Mouse (Mus musculus) layer of hippocampus, adult 6 months (tissue): ENCODE measurements around the gene Trim16. TPM values are rescaled to one million over a fixed set of nuclear protein-coding genes. Genes with fewer than 3 reads are reported as not detected.

Experiments
- long read RNA-seq, 2 experiments: library from polyadenylated mRNA; unstranded; transcript quantifications; one replicate each; pipeline ENCODE4 v2.0.0; 2019 to 2020
- polyA plus RNA-seq: library from polyadenylated mRNA; unstranded; fragments of <200 nt; fragmentation: Nextera tagmentation; gene quantifications from 2 replicates; pipeline ENCODE4 v1.2.3, GENCODE M21; 2021

Gene Trim16
- 0.79 and 0.89 TPM in 2 replicates for polyA plus RNA-seq
- long read RNA-seq, experiment 1, partial matches to known transcripts, result 0 of 2 reads
- long read RNA-seq, experiment 1, other reads (novel, unspliced or antisense), result 0 of 2 reads
- long read RNA-seq, experiment 2, transcript Trim16-201 (6 exons, 3,906 nt), result major isoform, 7 of 8 reads
- long read RNA-seq, experiment 2, partial matches to known transcripts, result 0 of 8 reads
- long read RNA-seq, experiment 2, other reads (novel, unspliced or antisense), result 1 of 8 reads

GRCm38 (mm10) chr11:62820059-62820541 is at the start of gene Trim16:
TSS of gene Trim16 (plus strand) at chr11:62820231.

GRCm38 (mm10) chr11:62788935-62789616 is 31.0 kb upstream of the Trim16 start, which contains the start of gene Zfp286:
TSS of gene Zfp286 (minus strand) at chr11:62789462.

GRCm38 (mm10) chr11:62846961-62847654 is 27.1 kb downstream of the Trim16 start, which contains the start of gene Fbxw10:
TSS of gene Fbxw10 (plus strand) at chr11:62847069.

GRCm38 (mm10) chr11:62879220-62880048 is 59.4 kb downstream of the Trim16 start, which contains the start of gene Tvp23b:
TSS of gene Tvp23b (plus strand) at chr11:62879455.

Other genes with a start within 250 kb of the Trim16 start
- 9.5 and 10.0 TPM in 2 replicates for gene Trpv2, start 245.7 kb upstream of the Trim16 start, polyA plus RNA-seq
- gene Lrrc75a, start 171.7 kb upstream of the Trim16 start, polyA plus RNA-seq, result 1.7 and 1.8 TPM in 2 replicates
- gene Mmgt2, start 171.6 kb upstream of the Trim16 start, polyA plus RNA-seq, result 38.2 and 53.6 TPM in 2 replicates
- 4.2 and 5.2 TPM in 2 replicates for gene Zfp287, start 88.3 kb upstream of the Trim16 start, polyA plus RNA-seq
- gene Gm10428, start 67.1 kb upstream of the Trim16 start, polyA plus RNA-seq, result not detected in 2 replicates
- gene Zfp286, start 30.8 kb upstream of the Trim16 start, polyA plus RNA-seq, result 12.8 and 14.7 TPM in 2 replicates
- gene Fbxw10, start 26.8 kb downstream of the Trim16 start, polyA plus RNA-seq, result 0.14 and 0.25 TPM in 2 replicates
- 47.4 and 60.1 TPM in 2 replicates for gene Tvp23b, start 59.2 kb downstream of the Trim16 start, polyA plus RNA-seq
- gene Cdrt4, start 131.0 kb downstream of the Trim16 start, polyA plus RNA-seq, result 0.21 TPM in 1 of 2 replicates, not detected in the other
- gene Tekt3, start 241.4 kb downstream of the Trim16 start, polyA plus RNA-seq, result 0.26 and 0.33 TPM in 2 replicates